Mouse (Mus musculus) left cerebral cortex, adult 9 months (tissue): ENCODE measurements at regions not wholly inside any gene's neighbourhood (a gene's known extent, or its start where the extent isn't known, plus 50 kb on each side); places are given as distances from the start of the nearest gene placed in this dataset.
"Not testable (repeated sequence)": the region's sequence is repeated elsewhere in the genome, so short reads cannot be mapped to it uniquely, and the experiment has no call there.

Experiments used
- DNase-seq, 2 experiments: peaks; one replicate each; pipeline ENCODE4 v3.0.0; 2022; ENCODE audit warnings: low spot score in 2 of 2

DNA sequence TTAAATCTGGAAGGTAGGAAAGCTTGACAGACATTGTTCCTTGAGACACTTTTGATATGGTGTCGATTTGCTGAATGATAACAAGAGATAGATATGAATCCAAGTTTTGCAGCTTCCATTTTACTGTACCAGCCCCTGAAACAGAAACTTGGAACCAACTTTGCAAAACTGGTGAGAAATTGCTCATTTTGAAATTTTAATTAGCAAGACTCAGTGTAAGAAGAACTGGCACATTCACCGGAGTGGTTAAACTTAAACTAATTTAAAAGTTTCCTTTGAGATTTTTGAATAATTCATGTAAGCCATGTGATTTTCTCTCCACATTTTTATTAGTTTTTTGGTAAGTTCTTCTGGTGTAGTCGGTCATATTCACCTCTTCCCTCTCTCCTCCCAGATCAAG is 85.3 kb downstream of the Slitrk1 start:
- DNase-seq, result no peak

DNA sequence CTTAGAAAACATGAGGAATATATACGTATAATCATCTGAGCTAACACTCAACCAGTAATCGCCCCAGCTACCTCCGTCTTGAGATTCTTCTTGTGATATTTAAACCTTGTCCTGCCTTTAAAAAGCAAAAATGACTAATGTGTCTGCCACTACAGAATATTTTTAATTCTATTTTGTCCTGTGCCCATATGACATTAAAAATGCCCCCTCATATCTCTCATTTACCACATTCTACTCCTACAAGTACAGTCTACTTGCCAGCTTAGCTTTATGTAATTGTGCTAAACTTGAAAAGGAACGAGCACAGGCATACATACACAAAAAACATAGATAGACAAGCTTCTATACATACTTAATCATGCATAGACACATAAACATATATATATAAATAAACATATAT is 92.4 kb downstream of the Slitrk1 start:
- DNase-seq, result no peak

DNA sequence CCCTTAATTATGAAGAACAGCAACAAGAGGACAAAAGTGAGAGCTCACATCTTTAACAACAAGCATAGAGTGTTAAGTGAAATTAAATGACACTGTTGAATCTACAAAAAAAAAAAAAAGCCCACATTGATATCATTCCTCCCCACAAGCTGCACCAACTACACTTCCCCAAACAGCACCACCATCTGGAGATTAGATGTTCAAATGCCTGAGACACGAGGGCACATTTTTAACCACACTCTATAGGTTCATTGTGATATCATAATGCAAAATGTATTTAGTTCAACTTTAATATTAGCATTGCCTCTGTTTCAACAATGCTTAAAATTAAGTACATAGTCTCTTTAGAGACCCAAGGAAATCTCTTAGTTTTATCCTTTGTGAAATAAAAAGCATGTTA is 94.6 kb downstream of the Slitrk1 start:
- DNase-seq, result no peak

DNA sequence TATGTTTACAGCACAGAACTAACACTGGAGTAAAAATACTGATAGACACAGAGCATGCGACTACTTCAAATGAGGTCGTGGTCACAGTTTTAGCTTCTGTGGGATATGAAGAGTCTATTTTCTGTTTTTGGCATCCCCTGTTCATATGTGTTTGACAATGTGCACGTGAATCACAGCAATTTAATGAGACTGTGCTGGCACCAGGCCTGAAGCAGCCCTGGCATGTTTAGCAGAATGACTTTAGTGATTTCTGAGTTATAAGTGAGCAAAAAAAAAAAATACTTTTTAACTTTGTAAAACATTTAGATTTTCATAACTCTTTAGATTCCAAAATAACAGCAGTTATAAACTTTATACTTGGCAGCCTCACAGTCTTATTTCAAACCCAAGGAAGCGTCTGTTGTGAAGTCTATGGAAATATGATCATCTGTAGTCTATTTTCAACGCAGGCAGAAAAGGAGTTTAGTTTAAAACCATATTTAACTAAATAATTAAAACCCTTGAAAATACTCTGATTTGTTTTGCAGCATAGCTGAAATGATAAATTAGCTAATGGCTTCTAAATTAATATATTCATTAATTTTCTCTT is 108.5 kb downstream of the Slitrk1 start:
- DNase-seq, result peak in 1 of 2 experiments; percentile 21

DNA sequence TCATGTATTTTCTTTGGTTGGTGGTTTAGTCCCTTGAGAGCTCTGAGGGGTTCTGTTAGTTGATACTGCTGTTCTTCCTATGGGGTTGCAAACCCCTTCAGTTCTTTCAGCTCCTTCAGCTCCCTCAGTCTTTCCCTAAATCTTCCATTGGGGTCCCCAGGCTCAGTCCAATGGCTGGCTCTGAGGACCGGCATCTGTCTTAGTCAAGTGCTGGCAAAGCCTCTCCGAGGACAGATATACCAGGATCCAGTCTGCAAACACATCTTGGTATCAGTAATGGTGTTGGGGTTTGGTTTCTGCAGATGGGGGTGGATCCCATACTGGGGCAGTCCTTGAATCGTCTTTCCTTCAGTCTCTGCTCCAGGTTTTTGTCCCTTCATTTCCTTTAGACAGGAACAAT is 115.1 kb downstream of the Slitrk1 start:
- DNase-seq, result no peak

DNA sequence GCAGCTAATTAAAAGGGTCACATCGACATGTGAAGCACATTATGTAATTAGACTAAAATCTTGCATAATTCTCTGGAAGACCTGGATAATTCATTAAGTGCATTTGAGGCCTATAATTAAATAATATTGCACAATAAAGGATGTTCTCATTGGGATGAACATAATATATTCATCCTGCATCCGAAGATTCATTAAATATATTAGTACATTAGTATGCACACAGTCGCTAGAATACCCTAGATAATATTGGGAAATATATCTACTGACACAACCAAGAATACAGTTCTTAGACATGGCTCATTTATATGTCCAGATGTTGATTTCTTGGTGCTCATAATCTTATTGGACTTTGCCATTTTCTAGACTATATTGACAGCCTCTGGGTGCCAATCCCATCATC is 121.5 kb downstream of the Slitrk1 start:
- no peak for DNase-seq

DNA sequence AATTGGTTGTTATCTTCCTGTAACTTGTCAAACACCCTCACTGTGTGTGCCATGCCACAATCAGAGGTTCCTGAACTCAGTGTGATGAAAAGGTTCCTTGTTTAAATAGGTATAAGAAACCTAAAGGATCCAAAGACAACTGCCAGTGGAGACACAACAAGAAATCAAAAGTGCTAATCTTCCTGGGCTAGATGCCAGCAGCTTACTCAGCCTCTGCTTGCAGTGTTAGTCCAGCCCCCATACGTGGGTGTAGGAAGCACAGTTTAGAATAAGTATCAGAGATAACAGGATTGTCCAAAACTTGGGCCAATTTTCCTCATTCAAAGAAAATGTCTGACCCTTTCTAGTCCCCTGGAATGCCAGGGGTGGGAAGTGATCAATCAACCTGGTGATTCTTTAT is 122.7 kb downstream of the Slitrk1 start:
- DNase-seq, result peak; percentile 23 to 76

DNA sequence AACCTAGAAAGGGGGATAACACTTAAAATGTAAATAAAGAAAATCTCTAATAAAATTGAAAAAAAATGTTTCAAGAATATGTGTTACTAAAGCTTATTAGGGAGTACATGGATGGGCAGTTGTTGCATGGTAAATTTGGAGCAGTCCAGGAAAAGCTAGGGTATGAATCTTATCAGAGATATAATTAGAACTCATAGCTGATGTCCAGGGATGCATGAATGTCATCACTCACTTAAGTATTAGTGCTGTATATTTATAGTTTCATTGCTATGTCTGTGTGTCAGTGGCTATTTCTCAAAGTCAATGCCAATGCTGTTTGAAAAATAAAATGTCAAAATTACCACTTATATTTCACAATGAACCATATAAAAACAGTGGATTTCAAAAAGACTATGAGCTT is 165.2 kb downstream of the Slitrk1 start:
- no peak for DNase-seq

DNA sequence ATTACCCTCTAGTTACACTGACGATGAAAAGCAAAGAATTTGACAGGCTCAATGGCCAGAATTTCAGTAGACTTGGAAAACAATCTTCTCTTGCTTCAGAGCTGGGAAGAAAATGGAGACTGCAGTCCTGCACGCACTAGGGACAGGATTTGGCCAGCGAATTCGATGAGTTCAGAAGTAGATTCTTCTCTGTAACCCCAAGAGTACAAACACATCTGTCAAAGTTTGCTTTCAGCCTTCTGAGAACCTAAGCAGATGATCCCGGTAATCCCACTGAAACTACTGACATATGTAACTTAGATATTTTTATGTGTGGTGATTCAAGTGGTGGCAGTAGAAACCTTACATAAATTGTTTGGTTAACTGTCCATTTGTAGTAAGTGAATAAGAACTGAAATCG is 202.1 kb downstream of the Slitrk1 start:
- no peak for DNase-seq

DNA sequence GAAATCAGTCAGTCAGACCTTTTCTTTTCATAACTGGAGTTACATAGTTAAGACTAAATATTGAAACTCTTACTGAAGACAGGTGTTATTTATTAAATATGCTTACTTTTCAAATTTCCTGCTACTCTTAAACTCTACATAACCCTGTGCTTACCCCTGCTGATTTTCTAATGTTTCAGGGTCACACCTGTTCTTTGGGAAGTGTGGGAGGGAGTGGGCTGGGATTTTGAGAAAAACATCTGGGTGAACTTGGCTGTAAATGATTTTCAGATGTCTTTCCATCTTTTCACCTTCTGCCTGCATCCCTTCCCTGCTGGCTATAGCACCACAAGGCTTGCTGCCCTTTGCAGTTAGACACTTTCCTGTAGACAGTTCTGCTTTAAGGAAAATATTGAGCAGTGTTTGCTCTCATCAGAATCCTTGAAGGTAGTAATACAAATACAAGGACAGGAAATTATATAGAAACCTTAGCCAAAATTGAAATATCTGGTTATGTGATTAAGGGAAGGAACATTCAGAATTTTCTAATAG is 204.8 kb downstream of the Slitrk1 start:
- DNase-seq, result no peak

DNA sequence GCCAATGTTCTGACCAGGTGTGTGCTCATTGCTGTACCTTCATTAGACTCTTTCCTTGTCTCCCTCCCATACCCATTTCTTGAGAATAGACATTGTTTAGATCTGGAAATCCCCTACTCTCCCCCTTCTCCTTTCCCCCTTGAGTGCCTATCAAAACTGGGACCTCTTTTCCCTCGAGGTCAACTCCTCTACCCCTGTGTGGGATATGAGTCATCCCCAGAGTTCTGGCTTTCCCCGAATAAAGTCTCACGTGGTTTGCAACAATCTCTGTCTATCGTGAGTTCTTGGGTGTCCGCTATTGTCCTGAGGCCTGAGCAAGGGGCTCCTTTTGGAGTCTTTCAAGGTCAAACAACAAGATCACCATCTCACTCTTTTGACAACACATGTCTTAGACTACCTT is 209.3 kb downstream of the Slitrk1 start:
- DNase-seq, result not testable (repeated sequence)

DNA sequence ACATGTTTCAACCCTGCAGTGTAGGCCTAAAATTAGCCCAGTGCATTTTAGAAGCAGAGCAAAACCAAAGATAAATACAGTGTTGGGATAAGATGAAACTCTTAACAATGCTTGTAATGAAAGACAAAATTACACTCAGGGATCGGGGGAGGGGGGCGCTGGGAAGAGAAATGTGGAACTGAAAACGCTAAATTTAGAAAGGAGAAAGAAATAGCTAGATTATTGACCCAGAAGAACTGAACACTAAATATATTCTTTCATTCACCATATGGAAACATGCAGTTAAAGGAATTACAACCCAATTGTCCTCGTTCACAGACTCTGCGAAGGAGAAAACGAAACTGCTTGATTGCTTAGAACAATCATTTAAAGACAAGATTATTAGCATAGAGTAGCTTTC is 249.1 kb downstream of the Slitrk1 start:
- DNase-seq, result no peak

DNA sequence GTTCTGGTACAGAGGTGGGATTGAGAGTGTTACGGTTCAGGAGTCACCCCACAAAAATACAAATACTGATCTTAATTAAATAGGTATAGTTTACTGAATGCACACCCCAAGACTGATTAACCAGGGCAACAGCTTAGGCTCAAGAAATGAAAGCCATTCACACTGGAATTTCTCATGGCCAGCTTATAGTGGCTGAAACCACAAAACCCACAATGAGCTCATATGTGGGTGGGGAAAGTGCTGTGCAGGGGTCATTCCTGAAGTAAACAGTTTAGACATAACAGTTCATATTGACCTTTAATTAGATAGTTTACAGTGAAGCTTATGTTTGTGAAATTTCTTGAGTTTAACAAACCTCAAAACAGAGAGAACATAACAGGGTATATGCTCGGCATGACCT is 275.7 kb downstream of the Slitrk1 start:
- no peak for DNase-seq

DNA sequence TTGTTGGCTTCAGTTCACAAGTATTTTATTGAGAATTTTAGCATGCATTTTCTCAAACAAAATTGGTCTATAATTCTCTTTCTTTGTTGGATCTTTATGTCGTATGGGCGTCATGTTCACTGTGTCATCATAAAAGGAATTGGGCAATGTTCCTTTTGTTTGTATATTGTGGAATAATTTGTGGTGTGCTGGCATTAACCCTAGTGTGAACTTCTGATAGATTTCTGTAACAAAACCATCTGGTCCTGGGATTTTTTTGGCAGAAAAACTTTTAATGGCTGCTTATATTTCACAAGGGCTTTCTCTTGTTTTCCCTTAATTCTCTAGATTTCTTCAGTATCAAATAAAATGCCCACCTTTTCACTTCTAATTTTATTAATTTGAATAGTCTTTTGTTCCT is 278.7 kb downstream of the Slitrk1 start:
- no peak for DNase-seq

DNA sequence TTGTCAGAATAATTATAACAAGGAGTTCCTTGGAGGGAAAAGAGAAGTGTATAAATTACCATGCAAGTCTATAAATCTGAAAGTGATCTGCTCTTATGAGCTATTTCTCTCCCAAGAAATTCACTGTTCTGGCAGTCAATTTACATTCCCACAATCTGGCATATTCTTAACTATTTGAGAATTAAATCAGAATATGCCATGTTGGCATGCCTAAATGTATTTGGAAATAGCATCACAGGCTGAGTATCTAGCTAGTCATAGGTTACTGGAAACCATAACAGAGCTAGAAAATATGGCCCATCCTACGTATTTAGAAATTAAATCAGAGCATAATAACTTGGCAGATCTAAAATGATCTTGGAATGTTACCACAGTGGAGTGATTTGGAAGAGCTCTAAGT is 303.9 kb downstream of the Slitrk1 start:
- no peak for DNase-seq
